Mouse (Mus musculus) kidney, adult 2 months (tissue): ENCODE measurements around the gene Azin2. TPM values are rescaled to one million over a fixed set of nuclear protein-coding genes. Genes with fewer than 3 reads are reported as not detected.

ENCODE experiments used
- DNase-seq: peaks from one replicate; pipeline ENCODE4 v3.0.0; 2021
- H3K27ac ChIP-seq: fragments of 200-500 bp; 2 replicates; pipeline ENCODE4 v1.5.1; 2012; ENCODE audit warnings: low read depth, low read length, control low read depth, inconsistent platforms; ENCODE audit not compliant: insufficient read depth
- H3K27me3 ChIP-seq: fragments of 200-500 bp; replicated peaks from 2 replicates; pipeline ENCODE4 v1.6.1; 2012; ENCODE audit warnings: mild to moderate bottlenecking, moderate library complexity, low read length, inconsistent platforms; ENCODE audit not compliant: control insufficient read depth, insufficient read depth
- H3K36me3 ChIP-seq: fragments of 200-500 bp; 2 replicates; pipeline ENCODE4 v1.6.1; 2012; ENCODE audit warnings: mild to moderate bottlenecking, moderate library complexity, low read length, inconsistent platforms; ENCODE audit not compliant: control insufficient read depth, insufficient read depth
- H3K4me1 ChIP-seq: fragments of 200-500 bp; 2 replicates; pipeline ENCODE4 v1.6.1; 2011; ENCODE audit warnings: low read length; ENCODE audit not compliant: control insufficient read depth, insufficient read depth
- H3K4me3 ChIP-seq: fragments of 200-500 bp; 2 replicates; pipeline ENCODE4 v1.5.1; 2011; ENCODE audit warnings: mild to moderate bottlenecking, low read depth, low read length, control low read depth; ENCODE audit not compliant: insufficient read depth
- CTCF ChIP-seq: fragments of 200-500 bp; conservative IDR thresholded peaks from 2 replicates; pipeline ENCODE4 v1.5.1; 2011; ENCODE audit warnings: low read depth, mild to moderate bottlenecking, control low read depth, low read length, moderate library complexity, mixed read lengths; ENCODE audit not compliant: insufficient read depth, insufficient read length
- POLR2A ChIP-seq: fragments of 200-500 bp; IDR thresholded peaks from one replicate; pipeline ENCODE4 v1.6.1; 2011; ENCODE audit warnings: low read depth, low read length, control low read depth
- WGBS: fragments of 180-500 bp; shearing (Covaris S2); methylation state at CpG from one replicate; pipeline ENCODE4 v1.1.7; 2018; 5-methylcytosine and 5-hydroxymethylcytosine counted together
- polyA plus RNA-seq: library from polyadenylated mRNA; depleted of rRNA; stranded (reverse); fragments of >200 nt; gene quantifications from 2 replicates; pipeline ENCODE4 v1.2.3, GENCODE M21; 2012; rRNA removed

The Azin2 gene
- polyA plus RNA-seq: 14.0 and 14.7 TPM in 2 replicates

DNA sequence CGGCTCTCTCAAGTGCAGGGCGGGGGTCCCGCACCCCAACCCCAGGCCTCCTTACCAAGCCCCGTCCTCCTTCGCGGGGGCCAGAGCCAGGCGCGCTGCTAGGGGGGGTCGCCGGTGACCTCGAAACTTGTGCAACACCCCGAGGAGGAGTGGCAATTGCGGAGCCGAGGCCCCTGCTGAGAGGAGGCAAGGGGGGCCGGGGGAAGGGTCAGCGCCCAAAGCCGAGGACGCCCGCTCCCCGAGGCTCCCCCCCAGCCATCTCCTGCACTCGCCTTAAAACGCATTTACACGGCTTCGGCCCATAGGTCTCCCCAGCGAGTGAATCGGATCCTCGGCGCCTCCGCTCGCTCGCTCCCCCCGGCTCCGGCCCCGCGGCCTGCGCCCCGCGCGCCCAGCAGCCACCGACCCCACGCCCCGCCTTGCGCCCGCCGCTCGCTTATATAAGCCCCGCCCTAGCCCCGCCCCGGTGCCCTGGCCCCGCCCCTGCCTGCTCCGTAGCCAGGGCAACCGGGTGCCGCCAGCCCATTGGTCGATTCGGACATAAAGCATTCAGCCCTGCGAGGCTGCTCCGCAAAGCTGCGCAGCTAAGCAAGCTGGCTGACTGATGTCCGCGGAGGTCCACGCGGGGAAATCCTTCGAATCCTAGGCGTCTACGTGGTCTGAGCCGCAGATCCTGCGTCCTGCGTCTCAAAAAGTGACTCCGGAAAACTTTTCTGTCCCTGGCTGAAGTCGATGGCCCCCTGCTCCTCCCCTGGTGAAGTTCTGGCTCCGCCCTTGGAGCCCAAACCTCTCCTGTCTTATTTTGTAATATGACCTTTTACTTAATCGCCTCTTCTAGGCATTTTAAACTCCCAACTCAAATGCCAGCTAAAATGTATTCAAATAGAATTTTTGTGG is at the start of gene Azin2:
Gene Azin2 (minus strand): TSS at position 414 of the 897 bp plus-strand sequence.
- 0 out of 2 replicates have a peak within 1 kb of the TSS, but pooled peaks have one; percentile 22 for H3K27ac ChIP-seq
- WGBS: 1% methylated on average over 69 of the region's 72 CpGs
- no peaks in the 10 kb centered on the region for H3K36me3 ChIP-seq
- H3K4me1 ChIP-seq: no peaks in the 10 kb centered on the region
- peak; percentile 95 for DNase-seq
- peak; percentile 65 for TF ChIP-seq POLR2A
- no peak for TF ChIP-seq CTCF
- no peaks in the 10 kb centered on the region for H3K27me3 ChIP-seq
- peak within 1 kb of the TSS; percentile 82 for H3K4me3 ChIP-seq

DNA sequence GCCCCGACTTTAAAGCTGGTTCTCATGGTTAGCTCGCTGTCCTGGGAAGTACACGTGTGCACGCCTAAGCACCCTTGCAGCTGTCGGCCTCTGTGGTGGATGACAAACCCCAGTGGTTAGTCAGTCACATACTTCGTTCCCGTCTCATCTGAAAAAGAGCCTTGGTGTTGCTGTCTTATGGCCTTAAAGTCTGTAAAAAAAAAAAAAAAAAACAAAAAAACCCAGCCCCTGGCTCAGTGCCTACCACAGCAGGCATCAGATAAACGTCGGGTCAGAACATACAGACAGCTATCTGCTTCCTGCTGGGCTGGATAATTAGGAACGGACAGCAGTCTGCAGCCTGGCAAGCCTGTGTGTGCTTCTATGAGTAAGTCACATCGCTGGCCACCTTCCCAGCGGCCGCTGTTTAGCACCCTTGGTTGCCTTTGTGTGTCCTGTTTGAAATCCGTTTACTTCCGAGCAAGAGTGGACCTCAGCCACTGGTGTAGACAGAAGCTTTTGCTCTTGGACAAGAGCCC is 49.4 kb upstream of the Azin2 start:
- no peak overlapping the region for H3K4me3 ChIP-seq
- no peaks in the 10 kb centered on the region; the same call in 1 of the 2 replicates for H3K4me1 ChIP-seq
- peaks cover 2% of the 10 kb centered on the region; the same call in 1 of the 2 replicates for H3K36me3 ChIP-seq
- no peaks in the 10 kb centered on the region for H3K27me3 ChIP-seq
- DNase-seq: peak; percentile 68
- 0 out of 2 replicates have a peak overlapping the region, but pooled peaks have one; percentile 13 for H3K27ac ChIP-seq
- TF ChIP-seq POLR2A (no peak), CTCF (no peak)
- WGBS: 32% methylated on average over 15 of the region's 15 CpGs

DNA sequence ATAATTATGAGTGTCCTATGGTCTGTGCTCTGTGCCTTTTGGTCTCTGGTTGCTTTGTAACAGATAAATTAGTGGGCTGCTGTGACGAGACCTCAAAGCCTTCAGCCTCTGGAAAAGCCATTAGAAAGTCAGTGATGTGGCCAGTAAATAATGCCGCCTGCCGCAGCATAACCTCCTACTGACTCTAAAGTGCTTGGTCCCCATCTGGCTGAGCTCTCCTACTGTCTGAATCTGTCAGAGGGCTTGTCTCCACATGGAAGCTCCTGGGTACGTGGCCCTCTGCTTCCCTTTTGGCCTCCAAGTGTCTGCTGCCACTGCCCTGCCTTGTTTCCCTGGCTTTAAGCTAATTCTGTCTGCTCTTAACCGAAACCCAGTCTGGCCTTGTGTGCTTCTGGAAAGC is 47.3 kb upstream of the Azin2 start:
- H3K27ac ChIP-seq: no peak overlapping the region
- WGBS: 69% methylated on average over 5 of the region's 5 CpGs
- H3K36me3 ChIP-seq: peaks cover 2% of the 10 kb centered on the region; the same call in 1 of the 2 replicates
- no peak for TF ChIP-seq CTCF
- no peak for TF ChIP-seq POLR2A
- H3K4me1 ChIP-seq: no peaks in the 10 kb centered on the region; the same call in 1 of the 2 replicates
- no peak overlapping the region for H3K4me3 ChIP-seq
- no peak for DNase-seq
- H3K27me3 ChIP-seq: no peaks in the 10 kb centered on the region

DNA sequence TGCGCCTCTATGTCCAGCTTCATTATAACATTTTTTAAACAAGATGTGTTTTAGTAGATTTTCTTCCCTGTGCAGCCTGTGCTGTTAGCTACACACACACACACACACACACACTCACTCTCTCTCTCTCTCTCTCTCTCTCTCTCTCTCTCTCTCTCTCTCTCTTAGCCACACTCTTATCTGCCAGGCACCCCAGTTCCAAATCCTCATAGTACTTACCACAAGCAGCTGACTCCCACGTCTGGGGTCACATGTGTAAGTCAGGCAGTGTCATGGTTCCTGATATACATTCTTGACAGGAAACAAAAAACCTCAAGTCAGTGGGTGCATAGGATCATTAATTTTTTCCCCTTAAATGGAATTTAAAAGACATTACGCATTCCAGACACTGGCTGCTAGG is 46.4 kb upstream of the Azin2 start:
- Histone ChIP-seq H3K27me3 (no peaks in the 10 kb centered on the region), H3K4me3 (no peak overlapping the region), H3K27ac (no peak overlapping the region), H3K36me3 (peaks cover 3% of the 10 kb centered on the region; the same call in 1 of the 2 replicates), H3K4me1 (no peaks in the 10 kb centered on the region; the same call in 1 of the 2 replicates)
- WGBS: 77% methylated on average over 3 of the region's 3 CpGs
- no peak for DNase-seq
- TF ChIP-seq POLR2A: no peak
- no peak for TF ChIP-seq CTCF

DNA sequence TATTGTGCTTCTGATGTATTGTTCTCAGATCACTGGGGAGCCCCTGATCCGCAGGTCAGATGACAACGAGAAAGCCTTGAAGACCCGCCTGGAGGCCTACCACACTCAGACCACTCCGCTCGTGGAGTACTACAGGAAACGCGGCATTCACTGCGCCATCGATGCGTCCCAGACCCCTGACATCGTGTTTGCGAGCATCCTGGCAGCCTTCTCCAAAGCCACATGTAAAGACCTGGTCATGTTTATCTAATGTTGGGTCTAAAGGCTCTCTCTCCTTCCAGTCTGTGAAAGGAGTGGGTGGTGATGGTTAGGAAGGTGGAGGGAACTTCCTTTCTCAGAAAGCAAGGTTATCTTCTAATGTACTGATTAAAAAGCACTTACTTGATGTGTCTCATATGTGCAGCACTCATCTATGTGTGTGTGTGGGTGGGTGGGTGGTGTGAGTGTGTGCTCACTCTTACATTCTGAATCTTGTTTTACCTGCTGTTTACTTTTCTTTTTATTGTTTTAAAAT is 45.8 kb upstream of the Azin2 start:
- DNase-seq: no peak
- Histone ChIP-seq H3K36me3 (peaks cover 6% of the 10 kb centered on the region; the same call in 1 of the 2 replicates), H3K4me3 (no peak overlapping the region), H3K4me1 (no peaks in the 10 kb centered on the region; the same call in 1 of the 2 replicates), H3K27ac (no peak overlapping the region), H3K27me3 (no peaks in the 10 kb centered on the region)
- WGBS: 82% methylated on average over 12 of the region's 12 CpGs
- TF ChIP-seq CTCF (no peak), POLR2A (no peak)

DNA sequence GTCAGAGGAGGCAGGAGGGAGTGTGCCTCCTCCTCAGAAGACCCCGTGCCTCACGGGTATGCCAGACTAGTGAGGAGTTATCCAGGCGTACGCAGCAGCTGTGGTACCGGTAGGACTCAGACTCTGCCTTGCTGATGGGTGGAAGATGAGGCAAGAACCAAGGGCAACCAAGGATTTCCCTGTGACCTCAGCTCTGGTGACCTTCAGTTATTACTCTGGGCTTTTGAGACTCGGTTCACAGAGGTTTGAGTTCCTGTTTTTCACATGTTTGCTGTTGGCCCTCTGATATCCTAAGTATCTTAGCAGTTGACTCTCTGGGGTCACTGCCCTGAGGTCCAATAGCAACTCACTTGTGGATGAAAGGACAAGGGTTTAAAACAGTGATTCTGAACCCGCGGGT is 41.5 kb upstream of the Azin2 start:
- H3K36me3 ChIP-seq: peaks cover 5% of the 10 kb centered on the region; the same call in 1 of the 2 replicates
- DNase-seq: no peak
- no peaks in the 10 kb centered on the region for H3K27me3 ChIP-seq
- no peak for TF ChIP-seq POLR2A
- TF ChIP-seq CTCF: no peak
- H3K27ac ChIP-seq: no peak overlapping the region
- no peak overlapping the region for H3K4me3 ChIP-seq
- WGBS: 71% methylated on average over 8 of the region's 8 CpGs
- H3K4me1 ChIP-seq: peaks cover 13% of the 10 kb centered on the region; the same call in 1 of the 2 replicates

DNA sequence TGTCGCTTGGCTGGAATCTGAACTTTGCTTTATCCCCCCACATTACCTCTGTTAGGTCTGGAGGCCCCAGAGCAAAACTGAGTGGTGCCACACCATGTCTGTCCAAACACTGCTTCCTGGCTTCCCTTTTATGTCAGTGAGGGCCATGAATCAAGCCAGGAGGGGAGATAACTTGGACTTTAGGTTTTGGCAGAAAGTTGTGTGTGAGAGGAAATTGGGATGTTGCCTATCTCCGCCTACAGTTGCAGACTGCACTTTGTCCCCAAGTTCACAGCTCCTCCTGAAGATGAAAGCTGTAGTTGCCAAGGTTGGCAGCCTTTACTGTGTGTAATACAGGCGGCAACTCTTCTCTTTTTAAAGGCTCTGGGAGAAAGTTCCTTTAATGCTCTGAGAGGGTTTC is 38.5 kb upstream of the Azin2 start:
- no peak overlapping the region for H3K4me3 ChIP-seq
- H3K27ac ChIP-seq: peak overlapping the region; percentile 2; the same call in 1 of the 2 replicates
- TF ChIP-seq CTCF (no peak), POLR2A (no peak)
- H3K27me3 ChIP-seq: no peaks in the 10 kb centered on the region
- peak; percentile 91 for DNase-seq
- WGBS: 47% methylated on average over 3 of the region's 3 CpGs
- H3K36me3 ChIP-seq: peaks cover 5% of the 10 kb centered on the region; the same call in 1 of the 2 replicates
- peaks cover 34% of the 10 kb centered on the region for H3K4me1 ChIP-seq
